Mouse (Mus musculus) cerebellum, adult 11-12 months (tissue): ENCODE measurements around the gene Dazap1.
"Not testable (repeated sequence)": the region's sequence is repeated elsewhere in the genome, so short reads cannot be mapped to it uniquely, and the experiment has no call there.

Experiments used
- DNase-seq: peaks from one replicate; pipeline ENCODE4 v3.0.0; 2022

Dazap1 gene

GRCm38 (mm10) chr10:80260642-80261584 lies at the start of gene Dazap1, which contains the start of gene Gamt:
Gene Dazap1 (plus strand): TSS chr10:80261486.
Gene Gamt (minus strand): TSS chr10:80261012.
- DNase-seq = peak; percentile 93

- not testable (repeated sequence) for DNase-seq
These were observed 49.7 kb upstream of the Dazap1 start for GRCm38 (mm10) chr10:80211547-80212103.

- DNase-seq = no peak
These were observed 46.1 kb upstream of the Dazap1 start for GRCm38 (mm10) chr10:80215048-80215772.

- DNase-seq = no peak
These were observed 40.6 kb upstream of the Dazap1 start for GRCm38 (mm10) chr10:80220676-80221075.

- DNase-seq = not testable (repeated sequence)
These were observed 38.1 kb upstream of the Dazap1 start for GRCm38 (mm10) chr10:80223137-80223536.

GRCm38 (mm10) chr10:80226071-80226415 lies 35.2 kb upstream of the Dazap1 start:
- DNase-seq = no peak

- peak; percentile 99 for DNase-seq
These were observed 34.7 kb upstream of the Dazap1 start, which contains the start of gene Mum1 for GRCm38 (mm10) chr10:80226416-80227165. Gene Mum1 (plus strand): TSS chr10:80226434.

- no peak for DNase-seq
These were observed 34.1 kb upstream of the Dazap1 start for GRCm38 (mm10) chr10:80227166-80227539.

- peak; percentile 46 for DNase-seq
These were observed 33.2 kb upstream of the Dazap1 start for GRCm38 (mm10) chr10:80227877-80228775.

- no peak for DNase-seq
These were observed 25.0 kb upstream of the Dazap1 start for GRCm38 (mm10) chr10:80236145-80236825.

GRCm38 (mm10) chr10:80237020-80237419 lies 24.3 kb upstream of the Dazap1 start:
- DNase-seq = no peak

- DNase-seq = peak; percentile 38
These were observed 23.0 kb upstream of the Dazap1 start for GRCm38 (mm10) chr10:80238306-80238705.

GRCm38 (mm10) chr10:80239791-80240190 lies 21.5 kb upstream of the Dazap1 start:
- no peak for DNase-seq

GRCm38 (mm10) chr10:80242088-80242487 lies 19.2 kb upstream of the Dazap1 start:
- DNase-seq = peak; percentile 62

GRCm38 (mm10) chr10:80242607-80243006 lies 18.7 kb upstream of the Dazap1 start:
- DNase-seq = no peak

GRCm38 (mm10) chr10:80244791-80245399 lies 16.4 kb upstream of the Dazap1 start:
- peak; percentile 75 for DNase-seq

- peak; percentile 81 for DNase-seq
These were observed 15.7 kb upstream of the Dazap1 start for GRCm38 (mm10) chr10:80245600-80245999.

- peak; percentile 38 for DNase-seq
These were observed 13.4 kb upstream of the Dazap1 start for GRCm38 (mm10) chr10:80247849-80248248.

GRCm38 (mm10) chr10:80248437-80248836 lies 12.8 kb upstream of the Dazap1 start:
- not testable (repeated sequence) for DNase-seq

- peak; percentile 95 for DNase-seq
These were observed 12.2 kb upstream of the Dazap1 start, which contains the start of gene Ndufs7 for GRCm38 (mm10) chr10:80248971-80249640. Gene Ndufs7 (plus strand): TSS chr10:80249121.
